Mouse (Mus musculus): ENCODE results near the gene Homez. TPM values are rescaled to one million over a fixed set of nuclear protein-coding genes. Genes with fewer than 3 reads are reported as not detected.

Homez gene
- polyA plus RNA-seq, 1 experiment from 2014 or later, result 15.9 TPM

DNA sequence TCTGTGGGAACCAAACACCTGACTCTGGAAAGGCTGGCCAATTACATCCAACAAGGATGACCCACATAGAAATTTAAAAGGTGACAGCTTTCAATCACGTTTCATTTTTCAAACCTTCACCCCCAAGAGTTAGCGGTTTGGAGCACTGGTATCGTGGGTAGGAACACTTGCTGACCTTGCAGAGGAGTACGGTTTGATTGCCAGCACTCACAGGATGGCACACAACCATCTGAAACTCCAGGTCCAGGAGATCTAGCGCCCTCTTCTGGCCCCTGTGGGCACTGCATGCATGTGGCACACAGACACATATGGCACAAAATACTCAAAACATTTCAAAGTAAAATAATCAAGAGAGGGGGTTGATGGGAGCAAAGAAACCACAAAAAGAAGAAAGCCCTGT lies 3.8 kb downstream of the Homez start:
- no peak for ATAC-seq (ENCODE audit: insufficient number of reproducible peaks, insufficient read depth, low FRiP score, low TSS enrichment, low read depth)
- no peak overlapping the region for H3K4me2 ChIP-seq
- 60% methylated on average over 5 of the region's 5 CpGs for WGBS
- H3K9ac ChIP-seq (replicated peaks), result no peak overlapping the region
- H3K9me3 ChIP-seq, result no peaks in the 10 kb centered on the region
- H3K27ac ChIP-seq, result no peak overlapping the region
- no peak overlapping the region for H3K4me3 ChIP-seq (replicated peaks)
- no peaks in the 10 kb centered on the region for H3K27me3 ChIP-seq
- H3K36me3 ChIP-seq, result no peaks in the 10 kb centered on the region
- H3K4me1 ChIP-seq (replicated peaks), result 0 out of 2 replicates have a peak, but pooled peaks cover 4% of the 10 kb centered on the region

- 0 out of 2 replicates have a peak, but pooled peaks cover 4% of the 10 kb centered on the region for H3K4me1 ChIP-seq (replicated peaks)
- 56% methylated on average over 3 of the region's 3 CpGs for WGBS
Measured at GRCm38 (mm10) chr14:54866268-54866667, 4.5 kb downstream of the Homez start.

GRCm38 (mm10) chr14:54865626-54866025 lies 5.1 kb downstream of the Homez start:
- H3K9me3 ChIP-seq, result no peaks in the 10 kb centered on the region
- H3K4me3 ChIP-seq (replicated peaks), result no peak overlapping the region
- H3K27me3 ChIP-seq, result no peaks in the 10 kb centered on the region
- no peak overlapping the region for H3K27ac ChIP-seq
- whole genome bisulfite sequencing, result 77% methylated on average over 5 of the region's 5 CpGs
- ATAC-seq (ENCODE audit: insufficient number of reproducible peaks, insufficient read depth, low FRiP score, low TSS enrichment, low read depth), result no peak
- H3K4me2 ChIP-seq, result no peak overlapping the region
- no peaks in the 10 kb centered on the region for H3K36me3 ChIP-seq
- H3K9ac ChIP-seq (replicated peaks), result no peak overlapping the region
- 0 out of 2 replicates have a peak, but pooled peaks cover 4% of the 10 kb centered on the region for H3K4me1 ChIP-seq (replicated peaks)

More at GRCm38 (mm10) chr14:54866268-54866667, 4.5 kb downstream of the Homez start:
- Histone ChIP-seq H3K9ac (replicated peaks) (no peak overlapping the region), H3K27ac (no peak overlapping the region), H3K27me3 (no peaks in the 10 kb centered on the region), H3K36me3 (no peaks in the 10 kb centered on the region), H3K9me3 (no peaks in the 10 kb centered on the region), H3K4me2 (no peak overlapping the region), H3K4me3 (replicated peaks) (no peak overlapping the region)
- ATAC-seq (ENCODE audit: insufficient number of reproducible peaks, insufficient read depth, low FRiP score, low TSS enrichment, low read depth), result no peak

- peak overlapping the region; percentile 94 for H3K4me3 ChIP-seq (replicated peaks)
- no peaks in the 10 kb centered on the region for H3K36me3 ChIP-seq
- no peaks in the 10 kb centered on the region for H3K27me3 ChIP-seq
- H3K27ac ChIP-seq, result peak overlapping the region; percentile 84
- H3K4me2 ChIP-seq, result peak overlapping the region; percentile 65
- H3K9me3 ChIP-seq, result no peaks in the 10 kb centered on the region
- H3K9ac ChIP-seq (replicated peaks), result peak overlapping the region; percentile 88
- 16% methylated on average over 21 of the region's 21 CpGs for WGBS
- H3K4me1 ChIP-seq (replicated peaks), result 0 out of 2 replicates have a peak, but pooled peaks cover 4% of the 10 kb centered on the region
- peak; percentile 38; the same call in 1 of the 2 replicates for ATAC-seq (ENCODE audit: insufficient number of reproducible peaks, insufficient read depth, low FRiP score, low TSS enrichment, low read depth)
Measured at GRCm38 (mm10) chr14:54864313-54865036, 6.3 kb downstream of the Homez start.

DNA sequence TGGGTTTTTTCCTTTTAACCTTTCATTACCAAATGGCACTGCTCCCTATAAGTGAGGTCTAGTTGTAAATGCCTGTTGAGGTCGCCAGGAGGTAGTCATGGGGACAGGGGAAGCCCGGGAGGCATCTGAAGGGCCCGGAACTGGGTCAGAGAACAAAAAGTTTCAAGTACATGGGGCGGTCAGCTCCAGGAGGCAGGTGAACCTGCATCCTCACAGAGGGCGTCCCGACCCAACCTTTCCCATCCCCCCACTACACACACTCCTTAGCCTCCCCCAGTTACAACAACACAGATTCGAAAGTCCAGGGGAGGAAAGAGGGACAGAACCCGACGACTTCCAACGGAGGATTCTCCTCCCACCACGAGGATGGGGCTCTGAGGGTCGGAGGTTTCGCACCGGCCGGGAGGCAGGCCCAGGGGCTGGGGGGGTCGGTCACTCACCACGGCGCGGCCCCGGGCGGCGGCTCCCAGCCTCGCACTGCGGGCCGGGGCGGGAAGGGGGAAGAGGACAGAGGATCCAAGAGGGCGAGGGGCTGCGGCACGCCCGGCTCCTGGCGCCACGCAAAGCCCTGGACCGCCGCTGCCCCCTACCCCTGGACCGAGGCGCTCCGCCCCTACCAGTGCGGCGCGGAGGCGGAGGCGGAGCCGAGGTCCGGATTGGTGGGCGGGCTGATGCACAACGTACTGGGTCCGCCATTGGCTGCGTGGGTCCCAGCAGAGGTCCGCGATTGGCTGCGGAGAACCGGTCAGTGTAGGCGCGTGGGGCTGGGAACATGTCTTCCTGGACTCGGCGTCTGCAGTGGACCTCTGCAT lies 7.1 kb downstream of the Homez start:
- under 1% methylated on average over 50 of the region's 56 CpGs for WGBS
- Histone ChIP-seq H3K36me3 (no peaks in the 10 kb centered on the region), H3K4me3 (replicated peaks) (peak overlapping the region; percentile 94), H3K9me3 (no peaks in the 10 kb centered on the region), H3K4me1 (replicated peaks) (0 out of 2 replicates have a peak, but pooled peaks cover 4% of the 10 kb centered on the region), H3K27ac (peak overlapping the region; percentile 84), H3K4me2 (peak overlapping the region; percentile 65), H3K9ac (replicated peaks) (peak overlapping the region; percentile 88), H3K27me3 (no peaks in the 10 kb centered on the region)
- peak; percentile 100 for ATAC-seq (ENCODE audit: insufficient number of reproducible peaks, insufficient read depth, low FRiP score, low TSS enrichment, low read depth)

DNA sequence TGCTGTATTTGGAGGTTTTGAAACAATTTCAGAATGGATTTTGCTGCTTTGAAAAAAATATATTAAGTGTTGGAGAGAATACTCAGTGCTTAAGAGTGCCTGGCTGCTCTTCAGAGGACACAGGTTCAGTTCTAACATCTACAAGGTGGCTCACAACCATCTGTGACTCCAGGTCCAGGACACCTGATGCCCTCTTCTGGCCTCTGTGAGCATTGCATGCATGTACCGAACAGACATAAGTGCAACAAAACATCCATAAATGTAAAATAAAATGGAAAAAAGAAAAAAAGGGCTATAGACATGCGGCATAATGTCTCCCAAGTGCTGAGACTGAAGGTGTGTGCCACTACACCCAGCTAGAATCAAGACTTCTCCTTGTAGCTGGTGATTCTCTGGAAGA lies 10.2 kb downstream of the Homez start:
- H3K36me3 ChIP-seq, result peaks cover 25% of the 10 kb centered on the region
- H3K9me3 ChIP-seq, result no peaks in the 10 kb centered on the region
- no peaks in the 10 kb centered on the region for H3K27me3 ChIP-seq
- WGBS, result 49% methylated on average over 2 of the region's 2 CpGs
- no peak overlapping the region for H3K27ac ChIP-seq
- H3K4me1 ChIP-seq (replicated peaks), result 0 out of 2 replicates have a peak, but pooled peaks cover 4% of the 10 kb centered on the region
- H3K4me2 ChIP-seq, result no peak overlapping the region
- no peak for ATAC-seq (ENCODE audit: insufficient number of reproducible peaks, insufficient read depth, low FRiP score, low TSS enrichment, low read depth)
- H3K4me3 ChIP-seq (replicated peaks), result no peak overlapping the region
- H3K9ac ChIP-seq (replicated peaks), result no peak overlapping the region

DNA sequence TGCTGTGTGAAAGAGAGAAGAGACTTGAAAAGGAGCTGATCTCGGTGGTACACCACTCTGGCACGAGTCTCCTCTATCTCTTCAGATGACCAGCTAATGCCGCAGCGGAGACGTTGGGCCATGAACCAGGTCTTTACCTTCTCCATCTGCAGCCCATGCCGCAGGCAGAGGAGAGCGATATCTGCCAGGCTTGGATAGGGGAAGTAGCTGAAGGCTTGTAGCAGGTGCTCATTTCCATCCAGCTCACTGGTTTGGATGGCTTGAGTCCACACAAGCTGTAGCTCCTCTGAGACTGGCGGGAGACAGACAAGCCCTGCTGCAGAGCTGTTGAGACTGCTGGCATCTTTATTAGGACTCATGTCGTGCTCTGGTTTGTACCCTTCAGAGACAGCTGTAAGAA lies 12.9 kb downstream of the Homez start:
- 88% methylated on average over 9 of the region's 9 CpGs for WGBS
- peaks cover 41% of the 10 kb centered on the region for H3K36me3 ChIP-seq
- H3K9ac ChIP-seq (replicated peaks), result no peak overlapping the region
- H3K9me3 ChIP-seq, result no peaks in the 10 kb centered on the region
- no peak overlapping the region for H3K27ac ChIP-seq
- no peak overlapping the region for H3K4me3 ChIP-seq (replicated peaks)
- 0 out of 2 replicates have a peak, but pooled peaks cover 4% of the 10 kb centered on the region for H3K4me1 ChIP-seq (replicated peaks)
- H3K4me2 ChIP-seq, result no peak overlapping the region
- H3K27me3 ChIP-seq, result no peaks in the 10 kb centered on the region
- ATAC-seq (ENCODE audit: insufficient number of reproducible peaks, insufficient read depth, low FRiP score, low TSS enrichment, low read depth), result no peak

DNA sequence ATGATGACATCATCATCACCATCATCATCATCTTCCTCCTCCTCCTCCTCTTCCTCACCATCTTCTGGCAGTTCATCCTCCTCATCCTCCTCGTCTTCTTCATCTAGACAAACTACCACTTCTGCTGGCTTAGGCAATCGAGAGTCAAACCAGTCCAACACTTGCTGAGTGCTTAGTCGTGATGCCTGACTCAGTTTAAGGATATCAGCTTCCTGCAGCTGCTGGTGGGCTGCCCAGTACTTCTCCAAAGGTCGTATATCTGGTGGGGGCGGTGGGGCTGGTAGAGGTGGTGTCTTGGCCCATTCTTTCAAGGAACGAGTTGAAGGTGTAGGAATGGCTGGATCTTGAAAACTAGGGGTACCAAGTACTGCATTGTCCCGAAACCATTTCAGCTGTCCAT lies 14.1 kb downstream of the Homez start:
- H3K9me3 ChIP-seq, result no peaks in the 10 kb centered on the region
- H3K9ac ChIP-seq (replicated peaks), result no peak overlapping the region
- H3K4me3 ChIP-seq (replicated peaks), result no peak overlapping the region
- H3K27ac ChIP-seq, result no peak overlapping the region
- H3K4me1 ChIP-seq (replicated peaks), result no peaks in the 10 kb centered on the region
- H3K4me2 ChIP-seq, result no peak overlapping the region
- H3K36me3 ChIP-seq, result peaks cover 41% of the 10 kb centered on the region
- 86% methylated on average over 7 of the region's 7 CpGs for WGBS
- no peak for ATAC-seq (ENCODE audit: insufficient number of reproducible peaks, insufficient read depth, low FRiP score, low TSS enrichment, low read depth)
- no peaks in the 10 kb centered on the region for H3K27me3 ChIP-seq

GRCm38 (mm10) chr14:54855726-54856125 lies 15.0 kb downstream of the Homez start:
- 97% methylated on average over 3 of the region's 3 CpGs for WGBS
- no peak overlapping the region for H3K4me3 ChIP-seq (replicated peaks)
- no peak for ATAC-seq (ENCODE audit: insufficient number of reproducible peaks, insufficient read depth, low FRiP score, low TSS enrichment, low read depth)

GRCm38 (mm10) chr14:54843461-54843860 lies 27.3 kb downstream of the Homez start:
- no peak overlapping the region for H3K4me3 ChIP-seq (replicated peaks)
- H3K27me3 ChIP-seq, result no peaks in the 10 kb centered on the region
- H3K9ac ChIP-seq (replicated peaks), result no peak overlapping the region
- H3K4me2 ChIP-seq, result 0 out of 2 replicates have a peak overlapping the region, but pooled peaks have one; percentile 17
- 1% methylated on average over 4 of the region's 4 CpGs for WGBS
- H3K36me3 ChIP-seq, result no peaks in the 10 kb centered on the region
- no peaks in the 10 kb centered on the region for H3K9me3 ChIP-seq
- H3K4me1 ChIP-seq (replicated peaks), result no peaks in the 10 kb centered on the region
- ATAC-seq (ENCODE audit: insufficient number of reproducible peaks, insufficient read depth, low FRiP score, low TSS enrichment, low read depth), result no peak
- H3K27ac ChIP-seq, result no peak overlapping the region

More at GRCm38 (mm10) chr14:54855726-54856125, 15.0 kb downstream of the Homez start:
- Histone ChIP-seq H3K27ac (no peak overlapping the region), H3K9ac (replicated peaks) (no peak overlapping the region), H3K9me3 (no peaks in the 10 kb centered on the region), H3K4me2 (no peak overlapping the region), H3K27me3 (no peaks in the 10 kb centered on the region), H3K36me3 (peaks cover 41% of the 10 kb centered on the region), H3K4me1 (replicated peaks) (no peaks in the 10 kb centered on the region)

- H3K9ac ChIP-seq (replicated peaks), result no peak overlapping the region
- no peak overlapping the region for H3K4me3 ChIP-seq (replicated peaks)
- H3K36me3 ChIP-seq, result no peaks in the 10 kb centered on the region
- no peaks in the 10 kb centered on the region for H3K4me1 ChIP-seq (replicated peaks)
- 85% methylated on average over 1 of the region's 1 CpGs for WGBS
- H3K27ac ChIP-seq, result no peak overlapping the region
- ATAC-seq (ENCODE audit: insufficient number of reproducible peaks, insufficient read depth, low FRiP score, low TSS enrichment, low read depth), result no peak
- no peaks in the 10 kb centered on the region for H3K9me3 ChIP-seq
- H3K27me3 ChIP-seq, result no peaks in the 10 kb centered on the region
- H3K4me2 ChIP-seq, result no peak overlapping the region
Measured at GRCm38 (mm10) chr14:54823716-54824115, 47.0 kb downstream of the Homez start.

Measured in limb, embryonic 12.5 days (tissue).